Mouse (Mus musculus) urinary bladder, postnatal 36 days (tissue): ENCODE results near the gene Sh3d21.

ENCODE experiments used
- DNase-seq, 2 experiments: peaks; one replicate each; pipeline ENCODE4 v3.0.0; 2022; ENCODE audit warnings: low spot score in 2 of 2, mixed read lengths in 1 of 2

Gene Sh3d21

GRCm38 (mm10) chr4:126146974-126147532 is 16.2 kb downstream of the Sh3d21 start:
- DNase-seq, result no peak

DNA sequence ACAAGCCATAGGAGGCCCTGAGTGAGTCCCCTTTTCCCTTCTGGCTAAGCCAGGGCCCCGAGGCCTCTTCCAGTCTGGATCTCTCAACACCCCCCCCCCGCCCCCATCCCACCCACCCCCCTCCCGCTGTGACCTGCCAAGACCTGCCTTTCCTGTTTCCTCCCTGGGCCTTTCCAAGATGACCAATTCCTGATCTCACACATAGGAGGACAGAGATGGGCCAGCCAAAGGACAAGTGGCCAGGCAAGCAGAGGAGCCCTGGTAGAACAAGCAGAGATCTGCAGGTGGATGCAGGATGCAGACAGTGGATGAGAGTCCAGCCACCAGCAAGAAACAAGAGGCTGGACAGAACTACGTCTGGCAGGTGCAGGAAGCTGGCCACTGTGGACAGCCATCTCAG is 17.9 kb downstream of the Sh3d21 start:
- DNase-seq, result no peak

DNA sequence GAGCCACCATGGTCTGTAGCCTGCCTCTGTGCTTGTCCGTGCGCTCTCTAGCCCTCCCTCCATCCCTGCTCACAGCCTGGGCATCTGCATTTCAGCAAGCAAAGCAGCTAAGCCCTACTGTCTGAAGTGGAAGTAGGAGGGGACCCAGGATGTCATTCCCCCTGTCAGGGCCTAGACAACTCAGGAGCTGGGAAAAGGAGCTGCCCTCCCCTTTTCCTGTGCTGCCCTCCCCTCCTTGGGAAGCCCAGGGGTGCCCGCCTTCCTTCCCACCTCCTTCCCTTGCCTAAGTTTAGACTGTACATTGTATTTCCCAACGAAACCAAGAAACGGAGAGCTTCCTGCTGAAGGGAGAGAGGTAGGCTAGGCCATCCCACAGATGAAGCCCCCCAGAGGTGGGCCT is 22.3 kb downstream of the Sh3d21 start:
- DNase-seq, result no peak

DNA sequence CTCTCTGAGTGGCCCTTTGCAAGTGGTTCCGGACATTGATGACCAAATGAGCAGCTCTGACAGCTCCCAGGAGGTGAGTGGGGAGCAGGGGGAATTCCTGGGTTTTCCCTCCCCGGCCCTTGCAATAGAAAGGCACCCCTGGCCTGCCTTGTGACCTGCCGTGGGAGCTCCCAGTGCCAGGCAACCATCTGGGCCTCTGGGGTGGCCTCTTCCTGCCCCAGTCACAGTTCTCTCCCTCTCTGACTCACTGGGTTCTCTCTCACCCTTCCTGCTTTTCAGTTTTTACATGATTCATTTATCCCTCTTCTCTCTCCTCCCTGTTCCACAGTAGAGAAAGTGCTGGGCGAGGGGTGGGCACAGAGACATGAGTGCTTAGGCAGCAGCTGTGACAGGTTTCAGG is 25.5 kb downstream of the Sh3d21 start:
- DNase-seq, result no peak

GRCm38 (mm10) chr4:126134639-126135038 is 28.7 kb downstream of the Sh3d21 start:
- DNase-seq, result no peak

- no peak for DNase-seq
Observed at GRCm38 (mm10) chr4:126134236-126134635, 29.1 kb downstream of the Sh3d21 start.

DNA sequence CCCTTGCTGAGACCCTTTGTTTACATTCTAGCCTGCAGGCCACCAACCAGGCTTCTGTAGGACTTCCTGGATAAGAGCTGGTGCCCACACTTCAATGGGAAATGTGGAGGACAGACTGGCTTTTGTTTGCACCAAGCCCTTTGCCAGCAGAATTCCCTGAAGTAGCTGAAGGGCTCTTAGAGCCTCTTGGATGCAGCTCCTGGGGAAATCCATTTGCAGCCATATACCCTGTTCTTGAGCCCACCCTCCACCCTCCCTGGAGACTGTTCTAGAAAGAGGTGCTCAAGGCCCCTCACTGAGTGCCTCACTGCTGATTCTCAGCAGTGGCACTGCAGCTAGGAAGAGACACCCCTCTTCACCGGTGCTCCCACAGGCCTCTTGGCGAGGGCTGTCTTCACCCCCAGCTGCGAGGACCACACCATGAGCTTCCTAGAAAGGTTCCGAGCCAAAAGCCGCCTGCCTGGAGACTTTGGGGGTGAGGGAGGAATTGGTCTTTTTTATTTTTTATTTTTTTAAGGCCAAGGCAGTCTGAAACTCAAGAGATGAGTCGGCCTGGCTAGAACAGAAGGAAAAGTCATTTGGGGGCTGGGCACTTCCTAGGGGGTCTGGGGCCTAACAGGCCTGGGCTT is 30.5 kb downstream of the Sh3d21 start:
- DNase-seq, result no peak

- no peak for DNase-seq
Observed at GRCm38 (mm10) chr4:126131290-126132121, 31.8 kb downstream of the Sh3d21 start.

DNA sequence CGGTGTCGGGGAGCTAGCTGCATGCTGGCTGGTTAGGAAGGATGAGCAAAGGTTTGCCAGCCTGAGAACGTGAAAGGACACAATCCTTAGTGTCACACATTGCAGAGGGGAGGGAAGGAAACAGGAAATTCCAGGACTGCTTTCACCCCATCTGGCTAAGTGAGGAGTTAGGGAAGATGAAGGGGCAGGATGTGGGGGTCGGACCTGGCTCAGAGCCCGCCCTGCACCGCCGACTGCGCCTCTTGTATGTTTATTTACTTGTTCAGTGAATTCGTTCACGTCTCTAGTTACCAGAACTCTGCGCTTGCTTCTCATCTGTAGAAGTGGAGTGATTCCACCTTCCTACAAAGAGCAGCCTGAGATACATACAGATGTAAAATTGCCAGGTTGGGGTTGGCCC is 32.8 kb downstream of the Sh3d21 start:
- DNase-seq, result no peak

DNA sequence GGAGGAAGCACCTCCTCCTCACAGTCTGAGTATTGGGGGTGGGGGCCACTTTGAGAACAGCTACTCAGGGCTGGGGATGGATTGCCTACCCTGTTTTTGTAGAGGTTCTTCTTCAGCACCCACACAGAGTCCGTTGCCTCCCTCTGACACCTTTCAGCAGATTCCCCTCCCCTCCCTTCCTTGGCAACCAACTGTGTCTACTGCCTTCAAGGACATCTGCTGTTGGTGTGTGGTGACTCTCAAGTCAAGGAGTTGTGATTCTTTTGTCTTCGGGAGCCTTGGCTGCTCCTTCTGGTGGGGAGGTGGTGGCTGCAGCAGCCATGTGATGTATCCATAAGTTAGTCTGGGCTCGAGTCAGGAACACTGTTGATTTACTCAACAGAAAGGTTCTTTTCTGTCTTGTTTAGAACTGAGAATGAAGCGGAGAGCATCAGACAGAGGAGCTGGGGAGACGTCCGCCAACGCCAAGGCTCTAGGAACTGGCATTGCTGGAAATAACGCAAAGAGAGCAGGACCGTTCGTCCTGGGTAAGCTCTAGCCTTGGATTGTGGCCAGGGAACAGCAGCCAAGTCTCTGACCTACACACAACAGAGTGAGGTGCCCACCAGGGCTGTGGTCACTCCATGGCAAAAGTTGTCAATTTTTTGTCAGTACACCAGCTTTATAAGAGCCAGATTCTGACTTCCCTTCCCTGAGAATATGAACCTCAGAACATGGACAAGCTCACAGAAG is 39.8 kb downstream of the Sh3d21 start:
- no peak for DNase-seq

- no peak for DNase-seq
Observed at GRCm38 (mm10) chr4:126120506-126120905, 42.8 kb downstream of the Sh3d21 start.

DNA sequence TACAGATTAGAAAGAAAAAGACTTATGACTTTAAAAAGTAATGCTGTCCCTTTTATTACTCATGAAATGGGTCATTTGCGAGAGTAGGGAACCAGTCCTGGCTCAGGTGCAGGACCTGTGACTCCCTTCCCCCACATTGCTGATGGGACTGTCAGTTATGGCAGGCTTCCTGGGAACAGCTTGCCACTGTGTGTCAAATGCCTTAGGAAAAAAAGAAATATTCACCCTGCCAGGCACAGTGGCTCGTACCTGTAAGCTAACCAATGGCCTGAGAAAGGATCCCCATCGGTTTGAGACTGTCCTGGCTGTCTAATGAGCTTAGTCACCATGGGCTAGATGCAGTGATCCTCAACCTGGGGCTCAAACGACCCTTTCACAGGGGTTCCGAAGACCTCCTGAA is 43.2 kb downstream of the Sh3d21 start:
- DNase-seq, result no peak

- DNase-seq, result no peak
Observed at GRCm38 (mm10) chr4:126119051-126119450, 44.2 kb downstream of the Sh3d21 start.

- no peak for DNase-seq
Observed at GRCm38 (mm10) chr4:126118651-126119050, 44.6 kb downstream of the Sh3d21 start.

DNA sequence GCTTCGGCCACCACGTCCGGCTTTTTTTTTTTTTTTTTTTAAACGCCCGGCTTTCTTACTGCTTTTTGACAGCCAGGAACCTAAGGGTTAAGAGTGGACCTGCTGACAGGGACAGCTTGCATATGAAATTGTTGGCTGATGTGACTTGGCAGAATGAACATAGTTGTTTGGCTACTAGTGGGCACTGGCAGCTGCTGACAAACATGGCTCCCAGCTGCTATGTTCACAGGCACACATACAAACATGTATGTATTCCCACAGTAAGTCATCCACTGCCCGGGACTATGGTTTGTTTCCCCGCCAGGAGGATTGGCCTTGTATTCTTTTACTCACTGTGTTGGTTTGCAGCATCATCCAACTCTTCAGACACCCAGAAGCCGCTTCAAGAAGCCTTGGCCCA is 46.2 kb downstream of the Sh3d21 start:
- no peak for DNase-seq

- no peak for DNase-seq
Observed at GRCm38 (mm10) chr4:126115871-126116521, 47.3 kb downstream of the Sh3d21 start.

DNA sequence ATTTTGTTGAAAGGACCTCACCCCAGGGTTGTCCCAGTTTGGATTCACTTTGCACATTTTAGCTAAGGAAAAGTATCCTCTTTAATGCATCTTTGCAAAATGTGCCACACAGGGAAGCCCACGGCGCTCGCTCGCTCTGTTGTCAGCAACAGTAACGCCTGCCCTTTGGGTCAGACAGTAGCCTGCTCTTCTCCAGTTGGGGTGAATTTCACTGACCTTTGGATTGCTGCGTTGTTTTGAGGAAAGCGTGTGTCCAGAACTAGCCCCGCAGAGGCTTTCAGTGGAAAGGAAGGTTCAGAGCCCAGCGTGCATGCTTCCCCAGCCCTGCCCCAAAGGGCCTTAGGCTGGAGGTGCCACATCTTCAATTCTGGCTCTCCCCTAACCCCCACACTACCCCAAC is 47.9 kb downstream of the Sh3d21 start:
- DNase-seq, result no peak

GRCm38 (mm10) chr4:126113943-126114342 is 49.3 kb downstream of the Sh3d21 start:
- DNase-seq, result peak in 1 of 2 experiments; percentile 50

GRCm38 (mm10) chr4:126113243-126113642 is 50.0 kb downstream of the Sh3d21 start:
- DNase-seq, result no peak

GRCm38 (mm10) chr4:126111153-126111549 is 52.1 kb downstream of the Sh3d21 start:
- no peak for DNase-seq

DNA sequence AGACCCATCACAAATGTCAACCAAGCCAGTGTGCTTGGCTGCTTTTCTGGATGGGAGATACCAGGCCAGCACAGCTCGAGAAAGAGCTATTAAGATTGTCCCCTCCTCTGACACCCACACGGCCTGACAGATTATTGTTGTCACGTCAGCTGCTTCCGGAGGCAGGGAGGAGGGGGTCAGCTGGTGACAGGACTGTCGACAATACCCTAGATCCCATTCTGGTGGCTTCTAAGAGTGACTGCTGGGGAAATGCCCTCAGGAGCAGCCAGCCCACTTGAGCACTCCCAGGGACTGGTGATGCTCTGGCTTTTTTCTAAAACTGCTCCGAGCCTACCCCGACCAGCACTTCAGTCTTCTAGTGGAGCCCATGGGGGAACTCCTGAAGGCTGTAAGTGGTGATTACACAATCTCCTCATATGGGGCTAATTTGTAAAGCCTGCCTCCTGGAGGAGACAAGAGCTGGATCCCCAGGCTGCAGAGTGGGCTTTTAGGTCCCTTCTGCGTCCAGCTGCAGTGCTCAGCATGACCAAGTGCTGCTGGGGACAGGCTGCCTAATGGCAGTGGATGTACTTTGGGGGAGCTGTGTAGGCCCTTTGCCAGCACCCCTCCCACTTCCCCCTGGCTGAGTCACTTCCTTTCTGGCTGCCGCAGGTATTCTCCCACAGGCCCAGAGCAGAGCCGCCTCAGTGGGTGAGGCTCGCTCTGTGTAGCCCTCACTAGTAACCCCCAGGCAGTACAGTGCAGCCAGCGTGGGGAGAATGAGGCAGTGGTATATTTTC is 52.7 kb downstream of the Sh3d21 start:
- DNase-seq, result peak; percentile 88 to 89
